Mouse (Mus musculus) CH12.LX (cell line): ENCODE data around the gene Awat2. TPM values are rescaled to one million over a fixed set of nuclear protein-coding genes. Genes with fewer than 3 reads are reported as not detected.

Experiments
- DNase-seq: peaks from one replicate; pipeline ENCODE4 v3.0.0-alpha.2; 2013; ENCODE audit errors: extremely low read depth
- H3K27ac ChIP-seq: 2 replicates; pipeline ENCODE4 v1.5.1; 2012; ENCODE audit warnings: low read depth, mild to moderate bottlenecking, control low read depth, moderate library complexity; ENCODE audit not compliant: insufficient read depth
- H3K27me3 ChIP-seq: replicated peaks from 2 replicates; pipeline ENCODE3; 2012; ENCODE audit warnings: inconsistent platforms
- H3K36me3 ChIP-seq, 2 experiments: replicated peaks in 1 of 2; 2 replicates each; pipeline versions ENCODE3 to v1.6.1; 2012; ENCODE audit warnings: inconsistent platforms in 1 of 2, low read length in 1 of 2, mild to moderate bottlenecking in 1 of 2, mixed read lengths in 1 of 2, moderate library complexity in 1 of 2; ENCODE audit not compliant: control insufficient read depth in 1 of 2, insufficient read depth in 1 of 2
- H3K4me1 ChIP-seq, 2 experiments: 2 replicates each; pipeline ENCODE4 v1.6.1; 2012; ENCODE audit warnings: inconsistent platforms in 1 of 2, moderate library complexity in 1 of 2; ENCODE audit not compliant: insufficient read depth in 2 of 2, control insufficient read depth in 1 of 2
- H3K4me2 ChIP-seq: 2 replicates; pipeline ENCODE4 v1.6.1; 2012; ENCODE audit warnings: low read depth, mild to moderate bottlenecking, control low read depth; ENCODE audit not compliant: poor library complexity, insufficient read depth, severe bottlenecking
- H3K4me3 ChIP-seq, 3 experiments: fragments of 150-350 bp in 1 of 3; sonication (generic) in 1 of 3; replicated peaks in 1 of 3; 2 replicates each; pipeline versions ENCODE3 to v1.5.1; 2011 to 2012; ENCODE audit warnings: low read depth in 2 of 3, low read length in 2 of 3, mild to moderate bottlenecking in 2 of 3, moderate library complexity in 2 of 3, control low read depth in 1 of 3, improper control_type of control experiment in 1 of 3, inconsistent platforms in 1 of 3, mixed read lengths in 1 of 3; ENCODE audit not compliant: poor library complexity in 1 of 3
- H3K79me2 ChIP-seq: replicated peaks from 2 replicates; pipeline ENCODE4 v1.6.1; 2012; ENCODE audit warnings: mild to moderate bottlenecking, moderate library complexity; ENCODE audit not compliant: control insufficient read depth, poor library complexity, insufficient read depth, severe bottlenecking; ENCODE audit errors: extremely low read depth
- H3K9ac ChIP-seq: 2 replicates; pipeline ENCODE4 v1.6.1; 2012; ENCODE audit warnings: low read depth, mild to moderate bottlenecking, control low read depth, moderate library complexity; ENCODE audit not compliant: insufficient read depth
- H3K9me3 ChIP-seq: replicated peaks from 2 replicates; pipeline ENCODE3; 2012; ENCODE audit warnings: low read length, inconsistent platforms, mixed read lengths
- BHLHE40 ChIP-seq: IDR thresholded peaks from 2 replicates; pipeline ENCODE4 v1.6.1; 2011; ENCODE audit warnings: mild to moderate bottlenecking, low read depth, low read length, improper control_type of control experiment
- CHD1 ChIP-seq: IDR thresholded peaks from 2 replicates; pipeline ENCODE4 v1.6.1; 2012; ENCODE audit warnings: low read depth, low read length, improper control_type of control experiment, inconsistent platforms
- CHD2 ChIP-seq: IDR thresholded peaks from 2 replicates; pipeline ENCODE4 v1.6.1; 2011; ENCODE audit warnings: low read length, improper control_type of control experiment
- CTCF ChIP-seq, 2 experiments: IDR thresholded peaks in 1 of 2; conservative IDR thresholded peaks in 1 of 2; 2 replicates each; pipeline ENCODE4 v1.5.1; 2011 to 2012; ENCODE audit warnings: low read depth in 2 of 2, low read length in 2 of 2, improper control_type of control experiment in 1 of 2, inconsistent platforms in 1 of 2, mild to moderate bottlenecking in 1 of 2, moderate library complexity in 1 of 2
- E2F4 ChIP-seq: IDR thresholded peaks from 2 replicates; pipeline ENCODE4 v1.6.1; 2011; ENCODE audit warnings: low read depth, low read length, improper control_type of control experiment; ENCODE audit not compliant: insufficient replicate concordance
- ELF1 ChIP-seq: IDR thresholded peaks from 2 replicates; pipeline ENCODE4 v1.6.1; 2014; ENCODE audit warnings: low read depth, mild to moderate bottlenecking, inconsistent platforms, low read length, improper control_type of control experiment
- EP300 ChIP-seq: IDR thresholded peaks from 2 replicates; pipeline ENCODE4 v1.6.1; 2011; ENCODE audit warnings: low read length, improper control_type of control experiment
- ETS1 ChIP-seq: conservative IDR thresholded peaks from 2 replicates; pipeline ENCODE4 v1.6.1; 2012; ENCODE audit warnings: low read depth, mild to moderate bottlenecking, inconsistent platforms, low read length, improper control_type of control experiment, moderate library complexity
- GABPA ChIP-seq: IDR thresholded peaks from 2 replicates; pipeline ENCODE4 v1.6.1; 2012; ENCODE audit warnings: low read depth, low read length, improper control_type of control experiment, inconsistent platforms; ENCODE audit not compliant: insufficient replicate concordance
- JUND ChIP-seq: conservative IDR thresholded peaks from 2 replicates; pipeline ENCODE4 v1.6.1; 2011; ENCODE audit warnings: low read depth, low read length, improper control_type of control experiment
- MAFK ChIP-seq: IDR thresholded peaks from 2 replicates; pipeline ENCODE4 v1.6.1; 2011; ENCODE audit warnings: low read length, improper control_type of control experiment; ENCODE audit not compliant: insufficient replicate concordance
- MAX ChIP-seq: IDR thresholded peaks from 2 replicates; pipeline ENCODE4 v1.6.1; 2011; ENCODE audit warnings: low read length, improper control_type of control experiment
- MAZ ChIP-seq: IDR thresholded peaks from 2 replicates; pipeline ENCODE4 v1.6.1; 2012; ENCODE audit warnings: low read depth, mild to moderate bottlenecking, inconsistent platforms, low read length, improper control_type of control experiment, moderate library complexity
- MEF2A ChIP-seq: IDR thresholded peaks from 2 replicates; pipeline ENCODE4 v1.6.1; 2014; ENCODE audit warnings: low read depth, mild to moderate bottlenecking, inconsistent platforms, low read length, improper control_type of control experiment, borderline replicate concordance
- MYC ChIP-seq: IDR thresholded peaks from 2 replicates; pipeline ENCODE4 v1.6.1; 2011; ENCODE audit warnings: low read depth, mild to moderate bottlenecking, improper control_type of control experiment, low read length
- NELFE ChIP-seq: IDR thresholded peaks from 2 replicates; pipeline ENCODE4 v1.6.1; 2011; ENCODE audit warnings: low read depth, low read length, improper control_type of control experiment
- NRF1 ChIP-seq: IDR thresholded peaks from 2 replicates; pipeline ENCODE4 v1.6.1; 2014; ENCODE audit warnings: low read depth, mild to moderate bottlenecking, inconsistent platforms, low read length, improper control_type of control experiment, moderate library complexity
- PAX5 ChIP-seq: IDR thresholded peaks from 2 replicates; pipeline ENCODE4 v1.6.1; 2012; ENCODE audit warnings: low read length, inconsistent platforms, mixed read lengths
- POLR2A ChIP-seq: IDR thresholded peaks from 2 replicates; pipeline ENCODE4 v1.6.1; 2011; ENCODE audit warnings: low read depth, mild to moderate bottlenecking, improper control_type of control experiment, low read length
- POLR2AphosphoS2 ChIP-seq: IDR thresholded peaks from 2 replicates; pipeline ENCODE4 v1.6.1; 2011; ENCODE audit warnings: low read depth, low read length, improper control_type of control experiment
- RAD21 ChIP-seq: IDR thresholded peaks from 2 replicates; pipeline ENCODE4 v1.6.1; 2011; ENCODE audit warnings: low read depth, mild to moderate bottlenecking, low read length, improper control_type of control experiment, moderate library complexity
- TBP ChIP-seq: conservative IDR thresholded peaks from 2 replicates; pipeline ENCODE4 v1.6.1; 2011; ENCODE audit warnings: low read depth, low read length, improper control_type of control experiment
- ZC3H11A ChIP-seq: IDR thresholded peaks from 2 replicates; pipeline ENCODE4 v1.6.1; 2012; ENCODE audit warnings: low read depth, mild to moderate bottlenecking, inconsistent platforms, low read length, improper control_type of control experiment
- ZMIZ1 ChIP-seq: IDR thresholded peaks from 2 replicates; pipeline ENCODE4 v1.6.1; 2012; ENCODE audit warnings: low read depth, mild to moderate bottlenecking, inconsistent platforms, low read length, improper control_type of control experiment
- ZNF384 ChIP-seq: IDR thresholded peaks from 2 replicates; pipeline ENCODE4 v1.6.1; 2012; ENCODE audit warnings: low read depth, low read length, improper control_type of control experiment, inconsistent platforms
- dilution Hi-C: fragments of 300-500 bp; cut with MboI; formaldehyde crosslinking; loops from 2 replicates; pipeline ENCODE4 v1.14.3; 2020; ENCODE audit warnings: low sequenced_read_pairs; ENCODE audit not compliant: extremely low pct_unique_long_range_greater_than_20kb, extremely low pct_ligation_motif_present
- in situ Hi-C: fragments of 300-500 bp; cut with MboI; formaldehyde crosslinking; loops from 3 replicates; pipeline ENCODE4 v1.14.3; 2019; ENCODE audit warnings: low sequenced_read_pairs, low pct_ligation_motif_present, low pct_unique_long_range_greater_than_20kb, mixed read lengths
- polyA plus RNA-seq: library from polyadenylated mRNA; unstranded; fragments of >175 nt; gene quantifications from 2 replicates; pipeline ENCODE4 v1.2.1, GENCODE M21; 2012; ENCODE audit warnings: low read depth; ENCODE audit not compliant: insufficient read length
- total RNA-seq, 2 experiments: library from RNA; depleted of rRNA; stranded (reverse); fragments of 300-350 nt in 1 of 2; fragments of >200 nt in 1 of 2; gene quantifications; 2 replicates each; pipeline ENCODE4 v1.2.3; 2012 to 2014

The Awat2 gene
- total and polyA plus RNA-seq, 3 experiments, result 0.67 to 2.0 (median 1.1) TPM

DNA sequence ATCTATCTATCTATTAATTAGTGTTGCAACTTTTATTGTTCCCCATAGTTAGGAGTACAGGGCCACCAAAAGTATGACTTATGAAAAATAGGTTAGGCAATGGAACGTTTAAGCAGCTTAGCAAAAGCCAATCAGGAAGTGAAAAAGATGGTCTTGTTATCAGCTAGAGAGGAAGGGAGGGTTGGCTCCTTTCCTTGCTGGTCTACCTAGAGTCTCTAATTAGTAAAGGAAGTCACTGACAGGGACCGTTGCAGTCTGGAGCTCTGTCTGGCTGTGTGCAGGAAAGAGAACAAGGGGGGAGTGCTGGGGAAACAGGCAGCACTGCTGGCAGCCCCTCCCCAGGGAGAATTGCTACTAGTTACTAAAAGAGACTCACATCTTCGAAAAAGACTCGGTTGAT is 25.5 kb upstream of the Awat2 start:
- H3K27me3 ChIP-seq, result no peaks in the 10 kb centered on the region
- dilution Hi-C loops (no loop called here), in situ Hi-C loops (no loop called here)
- DNase-seq, result no peak
- no peaks in the 10 kb centered on the region for H3K79me2 ChIP-seq
- H3K4me2 ChIP-seq, result peak overlapping the region; percentile 2; the same call in 1 of the 2 replicates
- no peak overlapping the region for H3K4me3 ChIP-seq
- TF ChIP-seq MAZ (no peak), ELF1 (0 out of 2 replicates have a peak, but pooled peaks have one; percentile 15), EP300 (peak; percentile 22; the same call in 1 of the 2 replicates), ZNF384 (no peak), MEF2A (no peak)
- no peak overlapping the region for H3K27ac ChIP-seq
- 0 out of 2 replicates have a peak overlapping the region, but pooled peaks have one; percentile 0 for H3K9ac ChIP-seq
- peaks cover 0 to 11% of the 10 kb centered on the region in 2 experiments; a peak in 2 of 4 replicates for H3K4me1 ChIP-seq
- no peaks in the 10 kb centered on the region for H3K36me3 ChIP-seq
- no peaks in the 10 kb centered on the region for H3K9me3 ChIP-seq

DNA sequence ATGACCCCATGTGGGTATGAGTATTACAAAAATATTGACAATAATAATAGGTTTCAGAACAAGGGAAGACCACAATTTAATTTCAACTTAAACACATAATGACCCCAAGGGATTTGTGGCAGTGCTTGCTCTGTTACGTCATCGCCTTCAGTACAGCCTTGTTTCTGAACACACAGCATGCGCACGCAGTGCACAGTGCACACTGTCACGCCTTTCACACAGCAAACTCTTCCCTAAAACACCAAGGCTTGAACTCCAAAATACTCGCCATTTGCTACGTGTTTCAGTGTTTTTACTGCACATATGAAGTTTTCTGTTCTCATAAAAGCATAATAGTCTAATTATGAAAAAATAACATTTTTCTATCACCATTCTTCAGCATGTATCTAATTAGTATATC is 1.0 kb upstream of the Awat2 start:
- Histone ChIP-seq H3K27ac (no peak overlapping the region), H3K4me1 (peaks cover 0 to 3% of the 10 kb centered on the region in 2 experiments; a peak in 1 of 4 replicates), H3K4me3 (no peak overlapping the region), H3K36me3 (no peaks in the 10 kb centered on the region), H3K27me3 (no peaks in the 10 kb centered on the region), H3K79me2 (no peaks in the 10 kb centered on the region), H3K9ac (no peak overlapping the region), H3K4me2 (no peak overlapping the region), H3K9me3 (no peaks in the 10 kb centered on the region)
- TF ChIP-seq GABPA (no peak), ELF1 (no peak), TBP (peak; percentile 93), MAFK (no peak), CHD2 (no peak), E2F4 (no peak), JUND (no peak), ETS1 (peak; percentile 46), ZMIZ1 (peak; percentile 75; the same call in 1 of the 2 replicates), MAX (no peak), RAD21 (no peak), ZC3H11A (no peak), ZNF384 (no peak), POLR2AphosphoS2 (no peak), NRF1 (peak; percentile 71), PAX5 (no peak), NELFE (no peak), CHD1 (no peak), BHLHE40 (no peak; the same call in 1 of the 2 replicates), POLR2A (peak; percentile 52), CTCF (conservative IDR thresholded peaks at IDR 0.05 in 1 of 2, IDR thresholded peaks at IDR 0.05 in 1 of 2; ENCODE audit: low read depth in 2 of 2, low read length in 2 of 2) (no peak), MYC (no peak)
- dilution Hi-C loops, result no loop called here
- in situ Hi-C loops, result no loop called here
- DNase-seq, result peak; percentile 46
